Mouse (Mus musculus): Measurements from ENCODE around the gene Slc25a3.

GRCm38 (mm10) chr10:91172329-91173100 lies 48.7 kb upstream of the Slc25a3 start:
- no peak for TF ChIP-seq CTCF (IDR thresholded peaks at IDR 0.05; ENCODE audit: extremely low read depth, insufficient read depth, low read length)
- TF ChIP-seq POLR2A (IDR thresholded peaks at IDR 0.05; ENCODE audit: extremely low read depth, insufficient read depth, low read length): no peak

All from cortical plate, adult 2 months (tissue).